Mouse (Mus musculus) left cerebral cortex, adult 11 months (tissue): ENCODE measurements around the gene Nudt16l1.

Source experiments
- DNase-seq: peaks from one replicate; pipeline ENCODE4 v3.0.0; 2022; ENCODE audit warnings: low spot score

Gene Nudt16l1

DNA sequence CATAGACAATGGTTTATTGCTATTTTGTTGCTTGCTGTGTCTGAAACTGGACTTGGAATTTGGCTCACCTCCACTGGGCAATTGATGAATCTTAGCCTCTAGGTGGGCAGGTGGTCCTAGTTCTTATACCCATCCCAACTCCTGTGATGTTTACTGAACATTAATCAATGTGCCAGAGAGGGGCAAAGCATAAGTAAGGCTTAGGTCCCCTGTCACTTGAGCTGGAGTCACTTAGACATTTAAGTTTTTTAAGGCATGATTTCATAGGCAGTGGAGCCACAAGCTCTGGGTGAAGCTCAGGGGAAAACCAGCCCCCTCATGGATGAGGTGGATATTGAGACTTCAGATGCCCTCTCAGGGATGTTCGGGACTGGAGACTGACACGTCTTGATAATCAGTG is at the start of gene Nudt16l1:
Gene Nudt16l1 (plus strand): TSS at position 301 of the 400 bp plus-strand sequence.
- no peak for DNase-seq

DNA sequence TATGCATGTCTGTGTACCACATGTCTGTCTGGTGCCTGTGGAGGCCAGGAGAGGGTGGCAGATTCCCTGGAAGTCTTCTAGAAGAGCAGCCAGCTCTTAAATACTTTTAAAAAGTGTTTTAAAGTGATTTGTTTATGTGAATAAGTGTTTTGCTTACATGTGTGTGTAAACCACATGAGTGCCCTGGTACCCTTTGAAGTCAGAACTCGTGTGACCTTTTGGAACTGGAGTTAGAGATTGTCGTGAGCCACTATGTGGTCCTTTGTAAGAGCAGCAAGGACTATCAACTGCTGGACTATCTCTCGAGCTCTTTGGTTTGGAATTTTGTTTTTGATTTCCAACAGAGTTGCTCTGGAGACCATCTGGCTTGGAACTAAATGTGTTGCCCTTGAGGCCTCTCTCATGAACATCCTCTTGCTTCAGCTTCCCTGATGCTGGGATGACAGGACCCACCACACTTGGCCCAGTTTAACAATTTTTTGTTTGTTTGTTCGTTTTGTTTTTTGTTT is 48.3 kb upstream of the Nudt16l1 start:
- no peak for DNase-seq

DNA sequence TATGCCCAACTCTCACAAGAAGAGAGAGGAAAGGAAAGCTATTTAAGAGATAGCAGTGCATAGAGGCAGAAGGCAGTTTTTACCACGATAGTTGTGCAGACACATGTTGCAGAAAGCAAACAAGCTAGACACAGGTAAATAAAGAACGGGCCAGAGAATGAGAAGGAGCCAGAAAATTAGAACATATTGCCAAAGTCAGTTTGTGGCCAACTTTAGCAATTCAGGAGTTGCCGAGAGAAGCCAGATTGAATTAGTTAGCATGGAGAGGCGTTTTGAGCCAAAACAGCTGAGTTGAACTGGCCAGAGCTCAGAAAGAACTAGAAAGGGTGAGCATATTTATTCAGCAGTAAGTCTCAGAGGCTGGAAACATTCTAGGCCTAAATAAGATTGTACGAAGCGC is 46.4 kb upstream of the Nudt16l1 start:
- no peak for DNase-seq

DNA sequence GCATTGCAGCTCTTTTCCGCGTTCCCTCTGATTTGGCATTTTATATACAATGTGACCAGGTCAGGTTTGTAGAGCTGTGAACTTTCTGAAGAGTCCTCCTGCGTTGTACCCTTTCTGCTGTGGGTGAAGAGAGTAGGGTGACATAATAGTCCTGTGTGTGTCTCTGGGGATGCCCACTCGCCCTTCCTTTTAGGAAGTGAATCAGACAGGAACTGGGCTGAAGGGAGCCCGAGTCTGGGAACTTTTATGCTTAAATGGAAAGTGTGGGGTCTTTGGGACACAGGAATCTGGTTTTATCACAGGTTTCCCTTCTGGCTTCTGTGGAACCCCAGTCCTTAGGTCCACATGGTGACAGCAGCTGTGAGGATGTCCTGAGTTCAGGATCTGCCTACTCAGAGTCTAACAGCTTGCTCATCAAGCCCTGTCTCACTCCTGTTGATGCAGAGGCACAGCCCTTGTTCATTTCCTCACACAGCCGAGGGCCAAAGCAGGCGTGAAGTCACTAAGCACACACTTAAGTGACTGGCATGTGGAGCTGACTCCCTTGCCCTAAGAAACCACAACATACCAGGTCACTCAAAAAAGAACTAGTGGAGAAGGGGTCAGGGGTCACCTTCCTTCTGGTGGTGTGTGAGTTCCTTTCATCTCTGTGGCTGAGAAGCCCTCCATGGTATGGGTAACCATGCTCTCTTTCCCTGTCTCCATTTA is 44.2 kb upstream of the Nudt16l1 start:
- DNase-seq, result no peak

DNA sequence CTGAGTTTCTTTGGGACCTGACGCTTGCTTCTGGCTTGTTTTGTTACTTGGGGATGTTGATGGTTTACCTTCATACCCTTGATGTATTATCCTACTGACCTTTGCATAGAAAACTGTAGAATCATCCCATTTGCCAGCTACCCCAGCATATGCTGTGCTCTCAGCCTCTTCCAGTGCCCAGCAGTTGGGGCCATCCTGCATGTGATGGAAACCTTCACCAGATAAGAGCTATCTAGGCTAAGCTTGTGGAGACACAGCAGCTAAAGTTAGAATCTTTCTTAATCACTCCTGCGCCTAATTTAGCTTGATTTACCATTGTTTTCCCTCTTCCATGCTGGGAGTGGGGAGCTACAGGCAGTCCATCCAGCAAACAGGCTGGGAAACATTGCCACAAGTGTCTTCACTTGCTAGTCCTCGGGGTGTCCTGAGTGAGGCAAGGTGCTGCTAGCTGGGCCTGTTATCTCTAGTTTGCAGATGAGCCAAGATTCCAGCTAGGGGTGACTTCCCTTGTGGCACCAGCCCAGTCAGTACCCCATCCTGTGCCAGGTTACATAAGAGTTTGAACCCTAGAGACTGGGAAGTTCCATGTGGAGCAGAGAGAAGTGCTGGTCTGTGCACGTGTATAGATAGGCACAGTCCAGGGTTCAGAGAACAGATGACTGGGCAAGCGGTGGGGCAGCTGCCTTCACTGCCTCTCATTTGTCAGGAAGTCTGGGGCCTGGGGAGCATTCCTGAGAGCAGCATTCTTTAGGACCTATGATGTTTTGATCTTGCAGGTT is 42.1 kb upstream of the Nudt16l1 start:
- no peak for DNase-seq

DNA sequence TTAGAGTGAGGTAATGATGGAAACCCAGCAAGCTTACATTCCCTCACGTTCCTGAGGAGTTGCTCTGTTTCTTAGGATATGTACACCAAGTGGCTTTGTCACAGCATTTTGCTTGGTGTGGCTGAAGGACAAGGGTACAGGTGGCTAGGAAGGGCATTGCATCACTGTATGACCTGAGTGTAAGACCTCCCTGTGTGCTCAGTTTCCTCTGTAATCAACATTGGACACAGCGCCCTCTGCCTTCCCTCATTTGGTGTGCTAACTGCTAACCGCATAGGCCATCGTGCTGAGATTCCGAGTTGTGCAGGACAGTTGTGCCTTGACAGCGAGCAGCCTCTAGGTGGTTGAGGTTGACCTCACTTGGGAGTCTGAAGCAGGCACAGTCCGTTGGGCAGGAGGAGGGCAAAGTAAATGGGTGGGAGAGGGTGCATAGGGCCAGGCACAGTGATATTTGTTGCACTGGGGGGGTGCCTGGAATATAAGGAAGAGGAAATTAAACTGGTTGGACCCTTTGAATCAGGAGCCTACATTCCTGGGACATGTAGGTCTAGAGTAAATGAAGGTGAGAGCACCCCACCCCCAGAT is 41.3 kb upstream of the Nudt16l1 start:
- no peak for DNase-seq

DNA sequence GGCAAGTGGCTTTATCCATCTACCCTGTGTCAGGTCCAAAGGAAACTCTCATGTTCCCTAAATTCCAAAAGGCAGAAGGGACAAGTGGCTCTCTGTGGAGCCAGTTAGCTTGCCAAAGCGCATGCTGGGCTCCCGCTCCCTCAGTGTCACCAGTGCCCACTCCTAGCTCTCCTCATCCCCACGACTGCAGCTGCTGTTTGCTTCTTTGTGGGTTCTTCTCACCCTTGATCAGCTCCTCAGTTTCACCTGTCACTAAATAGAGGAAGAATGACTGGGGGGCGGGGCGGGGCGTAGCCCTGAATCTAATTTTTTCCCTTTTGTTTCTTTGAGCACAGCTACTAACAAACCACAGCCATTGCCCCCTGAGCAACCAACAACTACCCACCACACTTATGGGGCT is 39.7 kb upstream of the Nudt16l1 start:
- no peak for DNase-seq

DNA sequence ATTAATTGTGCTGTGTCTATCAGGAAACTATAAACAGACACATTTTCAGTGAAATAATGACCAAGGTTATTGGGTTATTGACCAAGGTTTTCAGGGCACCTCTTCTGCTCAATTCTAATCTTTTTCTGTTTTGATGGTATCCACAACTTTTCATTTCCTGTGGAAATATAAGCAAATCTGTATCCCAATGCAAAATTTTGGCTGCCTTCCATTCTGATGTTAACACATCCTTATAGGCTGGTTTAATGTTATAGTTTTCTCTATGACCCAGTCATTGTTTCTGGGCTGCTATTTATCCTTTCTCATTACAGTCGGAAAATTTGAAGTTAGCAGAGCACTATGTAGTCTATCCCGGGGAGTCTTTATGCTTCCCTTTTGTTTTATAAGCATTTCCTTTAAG is 38.9 kb upstream of the Nudt16l1 start:
- no peak for DNase-seq

DNA sequence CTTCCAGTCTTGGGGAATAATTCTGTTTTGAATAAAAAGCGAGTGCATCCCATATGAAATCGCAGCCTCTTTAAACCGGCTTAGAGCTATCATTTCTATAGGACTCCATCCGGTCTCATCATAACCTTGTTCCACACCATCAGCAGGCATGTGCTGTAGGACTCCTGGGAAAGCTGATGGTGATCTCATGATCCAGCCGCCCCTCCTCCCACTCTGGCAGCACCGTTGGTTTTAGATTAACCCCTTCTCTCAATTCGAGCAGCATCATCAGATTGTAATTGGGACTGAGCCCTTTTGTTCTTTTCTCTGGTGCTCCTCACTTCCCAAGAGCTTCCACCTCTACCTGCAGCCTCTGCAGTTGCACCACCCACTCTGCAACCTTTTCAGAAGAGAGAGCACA is 37.4 kb upstream of the Nudt16l1 start:
- DNase-seq, result no peak

DNA sequence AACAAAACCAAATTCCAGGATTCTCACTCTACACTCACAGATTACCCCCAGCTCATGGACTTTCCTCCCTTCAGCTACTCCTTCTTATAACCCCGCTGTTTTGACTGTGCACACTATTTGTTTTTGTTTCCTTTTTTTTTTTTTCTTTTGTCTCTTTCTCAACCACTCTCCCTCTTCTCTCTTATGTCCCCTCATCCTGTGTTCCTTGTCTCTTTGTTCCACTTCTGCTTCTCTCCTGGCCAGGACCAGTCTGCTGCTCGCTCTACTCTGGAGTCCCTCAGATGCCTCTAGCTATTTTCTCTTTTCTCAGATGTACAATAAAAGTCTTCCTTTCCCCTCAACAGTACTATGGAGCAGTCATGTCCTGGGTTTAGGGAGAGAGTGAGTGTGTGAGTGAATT is 36.2 kb upstream of the Nudt16l1 start:
- DNase-seq, result no peak

DNA sequence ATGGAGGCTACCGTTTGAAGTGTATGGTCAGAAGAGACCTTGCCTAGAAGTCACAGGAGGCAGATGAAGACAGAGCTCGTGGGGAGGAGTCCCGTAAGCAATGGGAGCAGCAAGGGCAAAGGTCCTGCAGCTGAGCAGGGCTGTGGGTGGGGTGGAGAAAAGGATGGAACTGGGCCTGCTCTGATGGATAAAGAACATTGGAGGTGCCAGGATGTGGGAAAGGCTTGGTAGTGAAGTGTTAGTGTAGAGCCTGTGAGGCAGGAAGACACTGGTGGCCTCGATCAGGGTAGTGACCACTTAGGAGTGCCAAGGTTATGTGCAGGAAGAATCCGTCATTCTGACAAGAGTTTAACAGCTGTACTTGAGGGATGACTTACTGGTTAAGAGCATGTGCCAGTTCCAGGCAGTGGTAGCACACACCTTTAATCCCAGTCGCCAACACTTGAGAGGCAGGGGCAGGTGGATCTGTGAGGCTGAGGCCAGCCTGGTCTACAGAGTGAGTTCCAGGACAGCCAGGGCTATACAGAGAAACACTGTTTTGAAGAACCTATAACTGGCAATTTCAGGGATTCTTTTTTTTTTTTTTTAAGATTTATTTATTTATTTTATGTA is 35.0 kb upstream of the Nudt16l1 start:
- DNase-seq, result no peak

DNA sequence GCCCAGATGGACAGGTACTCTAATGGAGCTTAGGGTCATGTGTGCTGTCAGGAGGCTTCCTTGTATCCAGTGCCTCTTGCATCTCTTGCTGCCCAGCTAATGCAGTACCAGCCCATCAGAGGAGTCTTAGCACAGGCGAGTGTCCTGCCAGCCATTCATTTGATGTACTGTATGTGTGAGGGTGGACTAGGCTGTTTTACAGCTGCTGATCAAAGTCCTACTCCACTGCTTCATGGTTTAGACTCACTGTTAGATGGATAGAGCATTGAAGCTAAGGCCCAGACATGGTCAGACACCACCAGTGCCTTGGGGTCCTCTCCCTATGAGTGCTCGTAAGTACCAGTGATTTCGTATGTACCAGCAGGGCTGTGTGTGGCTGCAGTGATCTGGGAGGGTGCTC is 33.7 kb upstream of the Nudt16l1 start:
- no peak for DNase-seq

DNA sequence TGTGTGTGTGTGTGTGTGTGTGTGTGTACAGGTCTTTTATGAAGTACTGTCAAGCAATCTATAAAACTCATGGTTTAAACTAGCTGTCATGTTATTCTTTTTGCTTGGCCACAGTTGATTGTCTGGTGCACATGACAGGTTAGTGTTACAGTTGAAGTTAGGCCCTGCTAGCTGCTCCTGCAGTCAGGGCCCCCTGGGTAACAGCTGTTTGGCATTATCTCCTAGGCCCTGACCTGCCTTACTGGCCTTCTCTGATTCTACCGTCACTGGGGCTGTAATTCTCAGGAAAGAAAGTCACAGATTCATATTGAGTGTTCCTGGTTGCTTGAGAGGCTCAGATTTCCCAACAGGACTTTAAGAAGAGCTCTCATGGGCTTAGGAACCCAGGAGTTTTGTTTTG is 33.0 kb upstream of the Nudt16l1 start:
- no peak for DNase-seq

DNA sequence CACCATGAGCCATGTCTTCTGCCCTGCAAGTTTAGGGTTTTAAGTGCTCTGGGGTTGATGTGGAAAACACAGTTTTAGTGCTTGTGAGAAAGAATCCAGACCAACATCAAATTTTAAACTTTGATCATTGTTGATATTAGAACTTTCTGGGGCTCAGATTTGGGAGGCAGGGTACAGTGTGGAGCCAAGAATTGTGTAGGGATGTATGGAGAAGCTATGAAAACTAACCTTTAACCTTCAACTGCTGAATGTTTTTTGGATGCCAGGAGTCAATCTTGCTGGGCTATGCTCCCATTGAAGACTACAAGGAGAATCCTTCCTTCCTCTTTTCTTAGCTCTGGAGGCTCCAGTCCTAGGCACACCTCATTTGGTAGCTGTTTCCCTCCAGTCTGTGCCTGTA is 32.0 kb upstream of the Nudt16l1 start:
- no peak for DNase-seq

DNA sequence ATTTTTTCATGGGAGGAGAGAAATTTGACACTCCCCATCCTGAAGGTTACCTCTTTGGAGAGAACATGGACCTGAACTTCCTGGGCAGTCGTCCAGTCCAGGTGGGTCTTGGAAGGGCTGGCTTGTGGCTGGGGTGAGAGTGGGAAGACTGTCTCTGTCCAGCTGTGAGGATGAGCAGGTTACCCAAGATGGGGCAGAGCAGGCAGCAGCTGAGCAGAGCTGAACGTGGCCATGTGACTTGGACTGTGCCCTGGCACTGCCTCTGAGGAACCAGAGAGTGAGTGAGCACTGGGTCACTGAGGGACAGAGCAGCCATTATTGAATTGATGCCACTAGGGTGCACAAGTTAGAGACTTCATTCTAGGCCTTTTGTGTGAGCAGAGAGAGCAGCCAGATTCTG is 31.2 kb upstream of the Nudt16l1 start:
- DNase-seq, result no peak

DNA sequence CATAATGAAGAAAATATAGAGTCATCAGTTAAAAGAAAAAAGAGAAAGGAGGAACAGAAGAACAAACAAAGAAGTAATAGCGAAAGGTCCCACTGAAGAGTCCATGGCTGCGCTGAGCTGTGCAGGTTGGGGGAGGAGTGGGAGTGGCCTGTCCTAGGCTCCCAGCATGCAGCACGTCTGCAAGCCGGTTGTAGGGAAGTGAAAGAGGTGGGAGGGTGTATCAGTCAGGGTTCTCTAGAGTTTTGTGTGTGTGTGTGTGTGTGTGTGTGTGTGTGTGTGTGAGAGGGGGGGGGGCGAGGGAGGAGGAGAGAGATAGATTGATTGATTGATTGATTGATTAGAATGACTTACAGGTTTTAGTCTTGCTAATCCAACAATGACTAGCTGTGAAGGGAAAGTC is 30.6 kb upstream of the Nudt16l1 start:
- no peak for DNase-seq

DNA sequence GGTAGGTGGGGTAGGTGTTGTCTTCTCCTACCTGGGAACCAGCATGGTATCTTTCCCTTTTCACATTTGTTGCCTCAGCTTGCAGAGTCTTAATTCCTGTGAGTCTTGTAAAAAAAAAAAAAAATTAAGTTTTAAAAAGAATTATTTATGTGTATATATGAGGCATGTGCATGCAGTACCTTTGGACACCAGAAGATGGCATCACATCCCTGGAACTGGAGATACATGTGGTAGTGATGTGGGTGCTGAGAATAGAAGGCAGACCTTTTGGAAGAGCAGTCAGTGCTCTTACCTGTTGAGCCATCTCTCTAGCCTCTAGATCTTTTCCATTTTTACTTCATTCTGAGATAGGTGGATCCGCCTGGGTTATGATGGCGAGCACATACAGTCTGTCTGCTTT is 28.8 kb upstream of the Nudt16l1 start:
- DNase-seq, result no peak

DNA sequence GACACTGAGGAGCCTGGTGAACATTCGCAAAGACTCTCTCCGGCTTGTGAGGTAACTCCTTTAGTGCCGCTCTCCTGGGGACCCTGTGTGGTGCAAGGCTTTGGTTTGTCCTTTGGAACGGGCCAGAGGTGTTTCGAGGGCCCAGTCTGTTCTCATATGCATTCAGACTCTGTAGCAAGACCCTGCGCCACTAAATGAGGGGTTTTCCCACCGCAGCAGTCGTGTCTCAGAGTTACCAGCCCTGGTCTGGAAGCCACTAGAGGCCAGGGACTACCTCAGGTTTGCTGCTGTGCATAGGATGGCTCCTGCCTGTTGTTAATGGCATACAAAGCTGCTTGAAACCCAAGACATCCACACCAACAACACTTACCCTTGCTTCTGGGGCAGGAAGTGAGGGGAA is 27.8 kb upstream of the Nudt16l1 start:
- DNase-seq, result no peak

DNA sequence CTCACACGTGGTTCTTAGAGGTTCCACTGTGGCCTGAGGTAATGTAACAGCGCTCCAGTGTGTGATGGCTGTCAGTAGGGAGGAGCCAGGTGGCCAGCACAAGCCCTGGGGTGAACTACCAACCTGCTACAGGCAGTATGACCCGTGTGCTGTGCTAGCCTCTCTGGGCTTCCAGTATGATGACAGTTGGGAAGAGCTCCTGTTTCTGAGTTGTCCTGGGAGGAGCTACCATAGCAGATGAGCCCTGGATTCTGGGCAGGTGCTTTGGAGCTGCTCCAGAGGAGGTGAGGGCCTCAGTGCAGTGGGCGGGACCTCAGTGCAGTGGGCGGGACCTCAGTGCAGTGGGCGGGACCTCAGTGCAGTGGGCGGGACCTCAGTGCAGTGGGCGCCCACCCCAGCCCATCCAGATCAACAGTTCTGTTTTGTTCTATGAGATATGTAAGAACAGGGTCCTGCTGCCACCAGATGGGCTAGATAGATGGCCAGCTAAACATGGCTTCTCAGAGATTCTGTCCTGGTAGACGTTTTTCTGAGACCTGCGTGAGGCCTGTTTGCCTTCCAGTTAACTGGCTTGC is 26.4 kb upstream of the Nudt16l1 start:
- no peak for DNase-seq

DNA sequence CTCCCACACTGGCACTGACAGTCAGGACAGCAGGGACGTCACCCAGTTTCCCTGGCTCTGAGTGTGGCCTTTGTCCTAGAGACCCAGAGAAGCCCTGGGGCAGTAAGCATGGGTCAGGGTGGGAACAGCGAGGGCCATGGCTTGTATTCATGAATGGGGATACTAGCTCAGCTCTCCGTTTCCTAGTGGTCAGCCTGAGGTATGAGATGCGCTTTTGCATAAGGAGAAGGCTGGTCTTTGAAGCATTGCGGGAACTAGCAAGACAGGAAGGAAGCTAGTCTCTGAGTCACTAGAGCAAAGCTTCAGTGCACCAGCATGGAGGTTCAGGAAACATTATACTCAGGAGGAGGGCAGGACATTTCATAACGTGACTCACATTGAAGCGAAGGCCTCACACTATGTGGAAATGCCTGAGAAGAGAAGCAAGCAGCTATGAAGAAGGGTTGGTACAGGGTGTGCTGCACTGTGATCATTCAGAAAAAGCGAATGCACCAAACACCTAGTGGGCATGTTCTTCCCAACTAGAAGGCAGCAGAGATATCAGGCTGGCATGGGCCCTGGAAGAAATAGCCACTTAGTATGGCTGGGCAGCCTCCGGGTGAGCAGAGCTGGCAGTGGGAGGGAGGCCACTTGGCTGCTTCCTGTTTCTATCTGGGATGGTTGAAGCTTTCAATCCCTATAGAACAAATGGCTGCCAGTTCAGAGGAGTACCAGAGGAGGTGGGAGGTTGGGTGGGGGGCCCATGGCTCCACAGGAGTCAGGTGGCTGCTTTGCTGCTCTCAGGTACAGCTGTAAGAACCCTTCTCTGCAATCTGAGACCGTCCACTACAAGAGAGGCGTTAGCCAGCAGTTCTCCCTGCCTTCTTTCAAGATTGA is 25.4 kb upstream of the Nudt16l1 start:
- DNase-seq, result no peak
